Comparison of ENCODE assay signal across 8 mouse cellular contexts in the genomic region with DNA sequence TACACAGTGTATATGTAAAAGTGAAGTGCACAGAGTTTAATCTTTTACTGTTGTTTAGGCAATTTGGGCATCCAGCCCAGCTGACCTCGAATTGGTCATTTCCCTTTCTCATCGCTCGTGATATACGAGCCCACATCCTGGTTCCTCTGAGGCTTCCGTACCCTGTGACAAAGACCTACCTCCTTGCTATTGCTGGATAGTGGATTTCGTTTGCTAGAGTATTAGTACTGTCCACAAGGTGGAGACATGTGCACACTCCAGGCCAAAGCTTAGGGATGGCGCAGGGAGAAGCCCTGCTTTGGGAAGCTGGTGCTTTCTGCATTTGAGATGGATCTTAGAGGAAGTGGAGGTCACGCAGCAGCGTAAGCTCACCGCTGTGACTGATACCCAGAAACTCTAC.
DNase-seq lines count a peak whose midpoint lies in the region; ATAC-seq and TF ChIP-seq lines count a peak whose summit lies in the region.

No protein-coding gene starts in this region.

- H3K36me3 ChIP-seq in forebrain, embryonic 16.5 days (ENCODE audit: control insufficient read depth, insufficient read depth): peaks cover 2% of the 10 kb centered on the region; the same call in 1 of the 2 replicates
- H3K36me3 ChIP-seq in neural tube, embryonic 14.5 days (ENCODE audit: control insufficient read depth, insufficient read depth, low read length): no peaks in the 10 kb centered on the region; the same call in 1 of the 2 replicates

- peak; percentile 69 for TF ChIP-seq CTCF in left cerebral cortex, adult 2 months (IDR thresholded peaks at IDR 0.05)
- peak; percentile 48; the same call in 1 of the 2 replicates for TF ChIP-seq CTCF in bone marrow macrophage, adult 2 months (IDR thresholded peaks at IDR 0.05; ENCODE audit: low read depth, low read length)

- peak; percentile 66 for ATAC-seq in forebrain, embryonic 16.5 days
- peak; percentile 75; the same call in 1 of the 2 replicates for ATAC-seq in neural tube, embryonic 14.5 days (ENCODE audit: low read depth)

- H3K27ac ChIP-seq in left cerebral cortex, adult 2 months: peak overlapping the region; percentile 25
- H3K27ac ChIP-seq in bone marrow macrophage, adult 2 months (ENCODE audit: insufficient read depth, low read depth, low read length): peak overlapping the region; percentile 83
- no peak overlapping the region for H3K27ac ChIP-seq in forebrain, embryonic 16.5 days (ENCODE audit: low read length)
- H3K27ac ChIP-seq in neural tube, embryonic 14.5 days (ENCODE audit: low read depth, low read length): no peak overlapping the region

- no peaks in the 10 kb centered on the region for H3K27me3 ChIP-seq in forebrain, embryonic 16.5 days (replicated peaks; ENCODE audit: control insufficient read depth, insufficient read depth, low read length)
- no peaks in the 10 kb centered on the region for H3K27me3 ChIP-seq in neural tube, embryonic 14.5 days (ENCODE audit: control insufficient read depth, insufficient read depth, low read length)

- H3K4me1 ChIP-seq in bone marrow macrophage, adult 2 months (ENCODE audit: control insufficient read depth, insufficient read depth, low read length): peaks cover 22% of the 10 kb centered on the region
- 0 out of 2 replicates have a peak, but pooled peaks cover 4% of the 10 kb centered on the region for H3K4me1 ChIP-seq in forebrain, embryonic 16.5 days (replicated peaks; ENCODE audit: control insufficient read depth, insufficient read depth, low read length)
- no peaks in the 10 kb centered on the region for H3K4me1 ChIP-seq in neural tube, embryonic 14.5 days (ENCODE audit: control insufficient read depth, insufficient read depth, low read length)

- no peak overlapping the region for H3K9ac ChIP-seq in forebrain, embryonic 16.5 days (replicated peaks; ENCODE audit: low read depth, low read length)
- H3K9ac ChIP-seq in neural tube, embryonic 14.5 days (replicated peaks; ENCODE audit: low read depth, low read length): no peak overlapping the region

- 55% methylated on average over 10 of the region's 10 CpGs for WGBS in forebrain, embryonic 16.5 days
- WGBS in neural tube, embryonic 14.5 days: 55% methylated on average over 10 of the region's 10 CpGs

- intact Hi-C loops in left cerebral cortex, adult 2 months (cut with DNase I): no loop called here

- DNase-seq in left cerebral cortex, adult 2 months (ENCODE audit: extremely low spot score in 1 of 2, low spot score in 2 of 2): no peak
- DNase-seq in left cerebral cortex, adult 8-10 months (ENCODE audit: low spot score in 2 of 2): no peak
- DNase-seq in kidney, adult 11 months: peak; percentile 46
- DNase-seq in lung, adult 18-20 months: peak; percentile 25 to 37
- no peak for DNase-seq in frontal cortex, postnatal 14 days (ENCODE audit: low spot score in 2 of 2)

- H3K9me3 ChIP-seq in forebrain, embryonic 16.5 days (ENCODE audit: control insufficient read depth, low read length): no peaks in the 10 kb centered on the region
- no peaks in the 10 kb centered on the region for H3K9me3 ChIP-seq in neural tube, embryonic 14.5 days (ENCODE audit: control insufficient read depth, low read length)

- TF ChIP-seq POLR2A in bone marrow macrophage, adult 2 months (IDR thresholded peaks at IDR 0.05; ENCODE audit: borderline replicate concordance, low read depth, low read length): no peak

- H3K4me3 ChIP-seq in left cerebral cortex, adult 2 months: no peak overlapping the region
- H3K4me3 ChIP-seq in bone marrow macrophage, adult 2 months (ENCODE audit: insufficient read depth, low read length): no peak overlapping the region; the same call in 1 of the 2 replicates
- no peak overlapping the region for H3K4me3 ChIP-seq in forebrain, embryonic 16.5 days (replicated peaks; ENCODE audit: low read length)
- no peak overlapping the region for H3K4me3 ChIP-seq in neural tube, embryonic 14.5 days (ENCODE audit: low read depth, low read length)

- no peak overlapping the region for H3K4me2 ChIP-seq in forebrain, embryonic 16.5 days (ENCODE audit: low read length)
- H3K4me2 ChIP-seq in neural tube, embryonic 14.5 days (ENCODE audit: low read depth, low read length): no peak overlapping the region

Comparison
In these comparisons a context has a peak if more than half of its experiments do, and no peak if none do; other contexts are left out.
1. DNase-seq: peak in kidney, adult 11 months (single experiment) and lung, adult 18-20 months (2 of 2); none in left cerebral cortex, adult 2 months (0 of 2), left cerebral cortex, adult 8-10 months (0 of 2) and frontal cortex, postnatal 14 days (0 of 2).
2. H3K27ac ChIP-seq: peak in left cerebral cortex, adult 2 months (single experiment) and bone marrow macrophage, adult 2 months (single experiment); none in forebrain, embryonic 16.5 days (single experiment) and neural tube, embryonic 14.5 days (single experiment).